ENCODE assay signal across 33 mouse cellular contexts in the genomic region with DNA sequence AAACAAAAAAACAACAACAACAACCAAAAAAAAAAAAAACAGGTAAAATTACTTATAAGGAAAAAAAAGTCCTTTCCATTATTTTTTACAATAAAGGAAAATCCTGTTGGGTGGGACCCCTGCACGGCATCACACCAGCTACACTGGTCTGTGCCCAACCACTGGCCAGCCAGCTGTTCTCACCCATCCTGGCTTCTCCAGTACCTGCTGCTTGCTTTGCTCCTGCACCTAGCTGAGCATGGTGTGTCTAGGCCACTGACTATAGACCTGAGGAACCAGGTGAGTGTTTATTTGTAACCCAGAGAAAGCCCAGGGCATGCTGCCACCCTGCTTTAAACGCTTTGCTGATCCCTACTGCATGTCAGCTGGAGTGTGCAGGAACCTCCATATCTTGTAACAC. TPM values are rescaled to one million over a fixed set of nuclear protein-coding genes. Genes with fewer than 3 reads are reported as not detected.
"Had no signal": no experiment of that assay in that cellular context is flagged by ENCODE, and none has a peak within 500 bp of the region (broad histone marks: within the 10 kb centered on the region; RNA-seq: fewer than 3 reads in every experiment).

No protein-coding gene starts in this region.

- H3K27me3 ChIP-seq: limb, embryonic 12.5 days; limb, embryonic 13.5 days; limb, embryonic 15.5 days; liver, embryonic 12.5 days; liver, embryonic 13.5 days; liver, embryonic 15.5 days; lung, embryonic 15.5 days; megakaryocyte, embryonic 14.5 days; midbrain, embryonic 12.5 days; midbrain, embryonic 13.5 days; midbrain, embryonic 15.5 days; neural tube, embryonic 12.5 days had no signal

- H3K4me1 ChIP-seq: limb, embryonic 10.5 days; limb, embryonic 12.5 days; limb, embryonic 13.5 days; limb, embryonic 15.5 days; liver, embryonic 15.5 days; lung, embryonic 15.5 days; midbrain, embryonic 10.5 days; midbrain, embryonic 12.5 days; midbrain, embryonic 13.5 days; midbrain, embryonic 15.5 days; neural tube, embryonic 12.5 days had no signal

- ATAC-seq: liver, embryonic 12.5 days; liver, postnatal 0 days; lung, postnatal 0 days; midbrain, embryonic 13.5 days; midbrain, embryonic 15.5 days; midbrain, embryonic 16.5 days had no signal

- H3K9me3 ChIP-seq: limb, embryonic 10.5 days; limb, embryonic 12.5 days; limb, embryonic 13.5 days; limb, embryonic 15.5 days; liver, embryonic 12.5 days; liver, embryonic 13.5 days; liver, embryonic 15.5 days; lung, embryonic 15.5 days; megakaryocyte, embryonic 14.5 days; midbrain, embryonic 10.5 days; midbrain, embryonic 12.5 days; midbrain, embryonic 13.5 days; midbrain, embryonic 15.5 days; neural tube, embryonic 12.5 days had no signal

- DNase-seq: left cerebral cortex, postnatal 4 days; liver; liver, embryonic 13.5 days; liver, postnatal 0 days; lung, adult 18-20 months; lung, adult 2 months; lung, embryonic 14.5 days; lung, postnatal 10 days; lung, postnatal 14 days; lung, postnatal 36 days; lung, postnatal 4 days had no signal

- H3K27ac ChIP-seq: left cerebral cortex, adult 2 months; limb, embryonic 10.5 days; limb, embryonic 12.5 days; limb, embryonic 13.5 days; limb, embryonic 15.5 days; liver, embryonic 12.5 days; liver, embryonic 13.5 days; liver, embryonic 14.5 days; liver, embryonic 15.5 days; lung, embryonic 15.5 days; macrophage; midbrain, embryonic 10.5 days; midbrain, embryonic 12.5 days; midbrain, embryonic 13.5 days; midbrain, embryonic 15.5 days; neural tube, embryonic 12.5 days had no signal

- H3K4me3 ChIP-seq: left cerebral cortex, adult 2 months; limb, embryonic 10.5 days; limb, embryonic 12.5 days; limb, embryonic 13.5 days; limb, embryonic 15.5 days; liver, embryonic 12.5 days; liver, embryonic 13.5 days; liver, embryonic 15.5 days; lung, embryonic 15.5 days; megakaryocyte, embryonic 14.5 days; midbrain, embryonic 10.5 days; midbrain, embryonic 12.5 days; midbrain, embryonic 13.5 days; midbrain, embryonic 15.5 days; myocyte; neural tube, embryonic 12.5 days had no signal

- H3K4me2 ChIP-seq: limb, embryonic 12.5 days; limb, embryonic 13.5 days; limb, embryonic 15.5 days; liver, embryonic 11.5 days; liver, embryonic 12.5 days; liver, embryonic 13.5 days; liver, embryonic 15.5 days; lung, embryonic 14.5 days; lung, embryonic 15.5 days; midbrain, embryonic 12.5 days; midbrain, embryonic 13.5 days; midbrain, embryonic 15.5 days; neural tube, embryonic 12.5 days had no signal

- H3K9ac ChIP-seq: limb, embryonic 12.5 days; limb, embryonic 13.5 days; limb, embryonic 15.5 days; liver, embryonic 12.5 days; liver, embryonic 13.5 days; liver, embryonic 14.5 days; liver, embryonic 15.5 days; liver, postnatal 0 days; lung, embryonic 14.5 days; lung, embryonic 15.5 days; midbrain, embryonic 12.5 days; midbrain, embryonic 13.5 days; midbrain, embryonic 15.5 days; neural tube, embryonic 12.5 days had no signal

RNA-seq across cellular contexts. Expression of a gene that starts 42.5 kb away (rescaled TPM):
- total RNA-seq: left cerebral cortex, postnatal 4 days; midbrain, postnatal 0 days had no signal
- polyA plus RNA-seq: liver, adult 2 months; midbrain, postnatal 0 days; myocyte had no signal
